Mouse (Mus musculus): ENCODE results near the gene Epo. TPM values are rescaled to one million over a fixed set of nuclear protein-coding genes. Genes with fewer than 3 reads are reported as not detected.

Epo gene
- polyA plus RNA-seq, 1 experiment from 2014 or later: 0.96 TPM

GRCm38 (mm10) chr5:137529221-137529995, 3.6 kb downstream of the Epo start:
- no peak overlapping the region for H3K9ac ChIP-seq
- peak overlapping the region; percentile 99 for H3K4me2 ChIP-seq
- H3K9me3 ChIP-seq (replicated peaks): no peaks in the 10 kb centered on the region
- DNase-seq (no peak), ATAC-seq (ENCODE audit: low read depth) (no peak)
- peaks cover 71% of the 10 kb centered on the region for H3K4me1 ChIP-seq (replicated peaks)
- H3K4me3 ChIP-seq (replicated peaks): peak overlapping the region; percentile 93
- no peaks in the 10 kb centered on the region for H3K27me3 ChIP-seq
- H3K27ac ChIP-seq: no peak overlapping the region
- peaks cover 61% of the 10 kb centered on the region for H3K36me3 ChIP-seq
- WGBS (ENCODE audit: insufficient replicate concordance): 84% methylated on average over 15 of the region's 15 CpGs

DNA sequence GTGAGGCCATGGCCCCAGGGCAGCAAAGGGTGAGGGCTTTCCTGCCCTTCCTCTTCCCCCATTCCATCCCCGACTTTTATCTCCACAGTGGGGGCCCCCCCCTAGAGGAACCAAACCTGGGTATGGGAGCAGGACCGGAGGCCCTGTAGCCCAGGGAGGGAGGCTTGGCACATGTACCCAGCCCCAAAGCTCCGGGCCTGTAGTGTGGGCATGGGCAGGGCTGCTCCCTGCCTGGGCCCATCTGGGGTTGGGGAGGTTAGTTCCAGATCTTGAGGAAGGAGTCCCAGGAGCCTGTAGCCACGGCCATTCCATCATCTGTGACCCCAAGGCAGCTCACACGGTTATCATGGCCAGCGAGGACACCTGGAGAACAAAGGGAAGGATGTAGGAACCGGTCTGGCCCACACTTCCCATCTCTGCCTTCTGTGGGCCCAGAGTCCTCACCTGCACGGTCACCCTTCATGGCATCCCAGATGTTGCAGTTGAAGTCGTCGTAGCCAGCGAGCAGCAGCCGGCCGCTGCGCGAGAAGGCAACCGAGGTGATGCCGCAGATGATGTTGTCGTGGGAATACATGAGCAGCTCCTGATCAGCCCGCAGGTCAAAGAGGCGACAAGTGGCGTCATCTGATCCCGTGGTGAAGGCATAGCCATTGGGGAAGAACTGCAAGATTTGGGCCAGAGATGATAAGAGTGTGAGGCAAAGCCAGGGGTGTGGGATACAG, 4.6 kb downstream of the Epo start:
- Histone ChIP-seq H3K27ac (no peak overlapping the region), H3K9ac (no peak overlapping the region), H3K4me2 (no peak overlapping the region), H3K9me3 (replicated peaks) (no peaks in the 10 kb centered on the region), H3K27me3 (no peaks in the 10 kb centered on the region), H3K4me3 (replicated peaks) (no peak overlapping the region), H3K36me3 (peaks cover 71% of the 10 kb centered on the region), H3K4me1 (replicated peaks) (peaks cover 65% of the 10 kb centered on the region)
- no peak for DNase-seq
- no peak for ATAC-seq (ENCODE audit: low read depth)
- WGBS (ENCODE audit: insufficient replicate concordance): 81% methylated on average over 22 of the region's 22 CpGs

DNA sequence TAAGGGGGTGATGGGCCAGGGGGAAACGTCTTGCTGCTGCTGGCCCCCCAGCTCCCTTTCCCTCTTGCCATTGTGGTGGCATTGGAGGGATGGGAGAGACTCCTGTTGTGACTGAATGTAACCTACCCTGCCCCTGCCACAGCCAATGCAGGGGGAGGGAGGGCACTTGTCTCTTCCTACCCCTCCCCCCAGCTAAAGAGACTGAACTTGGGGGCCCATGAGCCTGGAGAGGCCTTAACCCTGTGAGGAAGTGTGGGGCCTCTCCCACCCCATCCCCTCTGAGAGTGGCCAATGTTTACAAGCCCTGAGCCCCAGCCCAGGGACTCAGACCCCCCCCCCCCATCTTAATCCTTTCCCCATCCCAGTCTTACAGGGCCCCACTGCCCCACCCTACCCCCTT, 5.6 kb downstream of the Epo start:
- no peak for ATAC-seq (ENCODE audit: low read depth)
- Histone ChIP-seq H3K36me3 (peaks cover 81% of the 10 kb centered on the region), H3K4me3 (replicated peaks) (no peak overlapping the region), H3K9me3 (replicated peaks) (no peaks in the 10 kb centered on the region), H3K27ac (no peak overlapping the region; the same call in 1 of the 2 replicates), H3K4me1 (replicated peaks) (peaks cover 70% of the 10 kb centered on the region), H3K4me2 (no peak overlapping the region), H3K27me3 (no peaks in the 10 kb centered on the region), H3K9ac (no peak overlapping the region)
- WGBS (ENCODE audit: insufficient replicate concordance): 38% methylated on average over 1 of the region's 1 CpGs
- DNase-seq: no peak

DNA sequence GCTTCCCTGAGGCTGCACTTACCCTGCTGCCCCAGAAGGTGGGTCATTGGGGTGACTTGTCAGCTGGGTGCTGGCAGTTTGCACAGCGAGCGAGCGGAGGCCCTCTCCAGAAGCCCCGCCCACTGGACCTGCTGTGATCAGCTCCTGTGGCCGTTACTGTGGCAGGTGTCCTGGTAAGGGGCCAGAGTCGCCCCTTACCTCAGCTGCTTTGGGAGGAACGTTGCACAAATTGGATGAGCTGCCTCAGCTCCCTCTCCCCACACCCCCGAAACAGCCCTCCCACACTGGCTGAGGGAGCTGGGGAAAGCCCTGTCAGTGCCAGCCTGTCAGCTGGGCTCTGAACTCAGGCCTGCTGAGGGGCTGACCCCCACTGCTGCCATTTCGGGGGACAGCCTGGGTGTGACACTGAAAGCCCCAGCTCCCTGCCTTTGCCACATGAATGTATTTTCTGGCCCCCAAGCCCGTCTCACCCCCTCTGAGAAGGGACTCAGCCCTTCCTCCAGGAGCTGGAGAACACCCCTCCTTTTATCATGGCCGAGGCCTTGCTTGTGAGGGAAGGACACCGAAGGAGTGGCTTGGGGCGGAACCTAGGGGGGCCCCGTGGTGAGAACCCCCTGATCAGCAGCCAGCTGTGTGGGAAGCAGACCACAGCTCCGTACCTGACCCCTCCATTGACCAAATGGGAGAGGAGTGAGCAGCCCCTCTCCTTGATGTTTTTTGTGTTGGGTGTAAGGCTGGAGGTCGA, 6.7 kb downstream of the Epo start:
- H3K27me3 ChIP-seq: no peaks in the 10 kb centered on the region
- H3K4me1 ChIP-seq (replicated peaks): peaks cover 65% of the 10 kb centered on the region
- H3K36me3 ChIP-seq: peaks cover 92% of the 10 kb centered on the region
- H3K27ac ChIP-seq: peak overlapping the region; percentile 68
- peak overlapping the region; percentile 21; the same call in 1 of the 2 replicates for H3K4me2 ChIP-seq
- 26% methylated on average over 16 of the region's 16 CpGs for WGBS (ENCODE audit: insufficient replicate concordance)
- no peaks in the 10 kb centered on the region for H3K9me3 ChIP-seq (replicated peaks)
- peak overlapping the region; percentile 49; the same call in 1 of the 2 replicates for H3K9ac ChIP-seq
- H3K4me3 ChIP-seq (replicated peaks): no peak overlapping the region
- DNase-seq: no peak
- peak; percentile 37 for ATAC-seq (ENCODE audit: low read depth)

DNA sequence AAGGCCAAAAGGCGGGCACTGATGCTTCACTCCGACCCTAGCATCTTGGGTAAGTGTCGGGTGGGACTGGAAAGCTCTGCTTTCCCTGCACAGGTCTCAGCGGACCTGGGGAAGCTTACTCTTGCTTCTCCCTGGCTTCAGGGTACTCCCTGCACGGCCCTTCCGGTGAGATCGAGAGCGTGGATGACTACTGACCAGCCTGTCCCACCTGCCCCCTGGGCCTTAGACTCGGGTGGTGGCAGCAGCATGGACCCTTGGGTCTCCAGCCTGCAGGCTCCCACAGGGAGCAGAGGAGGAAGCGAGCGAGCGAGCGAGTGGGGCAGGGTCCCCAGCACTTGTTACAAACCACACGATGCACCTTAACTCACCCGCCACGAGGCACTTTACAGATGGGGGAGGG, 7.5 kb downstream of the Epo start:
- Histone ChIP-seq H3K4me1 (replicated peaks) (peaks cover 56% of the 10 kb centered on the region), H3K27ac (no peak overlapping the region), H3K4me3 (replicated peaks) (no peak overlapping the region), H3K9me3 (replicated peaks) (no peaks in the 10 kb centered on the region), H3K27me3 (no peaks in the 10 kb centered on the region), H3K36me3 (peaks cover 99% of the 10 kb centered on the region), H3K4me2 (no peak overlapping the region), H3K9ac (no peak overlapping the region)
- no peak for ATAC-seq (ENCODE audit: low read depth)
- no peak for DNase-seq
- WGBS (ENCODE audit: insufficient replicate concordance): 74% methylated on average over 16 of the region's 16 CpGs

- Histone ChIP-seq H3K36me3 (peaks cover 99% of the 10 kb centered on the region), H3K4me3 (replicated peaks) (no peak overlapping the region), H3K4me2 (no peak overlapping the region), H3K27me3 (no peaks in the 10 kb centered on the region), H3K9ac (no peak overlapping the region), H3K9me3 (replicated peaks) (no peaks in the 10 kb centered on the region), H3K27ac (no peak overlapping the region), H3K4me1 (replicated peaks) (peaks cover 48% of the 10 kb centered on the region)
- DNase-seq: no peak
- ATAC-seq (ENCODE audit: low read depth): no peak
- 83% methylated on average over 13 of the region's 13 CpGs for WGBS (ENCODE audit: insufficient replicate concordance)
Observed at GRCm38 (mm10) chr5:137524671-137525070, 8.4 kb downstream of the Epo start.

- ATAC-seq (ENCODE audit: low read depth) (no peak), DNase-seq (no peak)
- 83% methylated on average over 8 of the region's 8 CpGs for WGBS (ENCODE audit: insufficient replicate concordance)
Observed at GRCm38 (mm10) chr5:137524251-137524515, 8.9 kb downstream of the Epo start.

DNA sequence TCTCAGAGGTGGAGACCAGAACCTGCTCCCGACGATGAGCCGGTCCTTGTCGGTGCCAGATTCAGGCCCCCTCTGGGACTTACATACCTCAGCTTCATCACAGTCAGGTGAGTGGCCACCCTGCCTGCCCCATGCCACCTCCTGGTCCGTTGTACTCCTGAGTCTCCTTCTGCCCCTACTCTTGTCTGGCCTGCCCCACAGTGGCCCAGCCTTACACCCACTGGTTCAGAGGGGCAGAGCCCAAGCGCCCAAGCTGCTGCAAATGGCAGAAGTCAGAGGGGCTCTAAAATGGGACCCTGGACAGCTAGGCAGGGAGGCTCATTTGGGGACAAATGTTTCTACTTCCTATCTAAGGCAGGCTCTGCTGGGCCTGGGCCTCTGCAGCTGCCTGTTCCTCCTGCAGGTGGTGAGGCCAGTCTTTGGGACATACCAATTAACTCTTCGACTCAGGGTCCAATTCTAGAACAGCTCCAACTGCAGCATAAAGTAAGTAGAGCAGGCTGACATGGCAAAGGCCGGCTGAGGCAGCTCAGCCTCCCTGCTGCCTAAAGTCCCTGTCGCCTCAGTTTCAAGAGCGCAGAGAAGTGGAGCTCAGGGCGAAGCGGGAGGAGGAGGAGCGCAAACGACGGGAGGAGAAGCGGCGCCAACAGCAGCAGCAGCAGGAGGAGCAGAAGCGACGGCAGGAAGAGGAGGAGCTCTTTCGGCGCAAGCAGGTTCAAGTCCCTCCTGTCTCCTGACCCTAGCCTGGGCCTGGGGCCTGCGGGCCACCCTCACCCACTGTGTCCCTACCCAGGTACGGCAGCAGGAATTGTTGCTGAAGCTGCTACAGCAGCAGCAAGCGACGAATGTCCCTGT, 9.4 kb downstream of the Epo start:
- H3K4me3 ChIP-seq (replicated peaks): no peak overlapping the region
- no peak overlapping the region for H3K9ac ChIP-seq
- no peak for ATAC-seq (ENCODE audit: low read depth)
- peaks cover 99% of the 10 kb centered on the region for H3K36me3 ChIP-seq
- no peak overlapping the region for H3K4me2 ChIP-seq
- no peak overlapping the region for H3K27ac ChIP-seq
- H3K4me1 ChIP-seq (replicated peaks): peaks cover 42% of the 10 kb centered on the region
- H3K9me3 ChIP-seq (replicated peaks): no peaks in the 10 kb centered on the region
- H3K27me3 ChIP-seq: no peaks in the 10 kb centered on the region
- 86% methylated on average over 25 of the region's 25 CpGs for WGBS (ENCODE audit: insufficient replicate concordance)
- no peak for DNase-seq

More at GRCm38 (mm10) chr5:137524251-137524515, 8.9 kb downstream of the Epo start:
- no peaks in the 10 kb centered on the region for H3K9me3 ChIP-seq (replicated peaks)
- H3K27me3 ChIP-seq: no peaks in the 10 kb centered on the region
- H3K9ac ChIP-seq: no peak overlapping the region
- H3K36me3 ChIP-seq: peaks cover 99% of the 10 kb centered on the region
- no peak overlapping the region for H3K4me2 ChIP-seq
- no peak overlapping the region for H3K27ac ChIP-seq
- H3K4me1 ChIP-seq (replicated peaks): peaks cover 45% of the 10 kb centered on the region
- H3K4me3 ChIP-seq (replicated peaks): no peak overlapping the region

DNA sequence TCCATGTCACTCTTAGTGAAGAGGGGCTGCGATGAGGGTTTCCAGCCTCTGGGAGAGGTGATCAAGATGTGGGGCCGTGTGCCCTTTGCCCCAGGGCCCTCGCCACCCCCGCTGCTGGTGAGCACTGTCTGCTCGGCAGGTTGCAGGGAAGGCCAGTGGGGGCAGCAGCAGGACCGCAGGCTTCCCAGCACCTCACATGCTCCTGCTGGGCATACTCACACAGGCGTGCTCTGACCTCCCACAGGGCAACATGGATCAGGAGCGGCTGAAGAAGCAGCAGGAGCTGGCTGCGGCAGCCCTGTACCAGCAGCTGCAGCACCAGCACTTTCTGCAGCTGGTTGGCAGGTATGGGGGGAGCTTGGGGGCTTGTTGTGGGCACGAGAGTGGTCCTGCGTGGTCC, 10.3 kb downstream of the Epo start:
- Histone ChIP-seq H3K4me1 (replicated peaks) (peaks cover 37% of the 10 kb centered on the region), H3K27ac (peak overlapping the region; percentile 27; the same call in 1 of the 2 replicates), H3K27me3 (no peaks in the 10 kb centered on the region), H3K9ac (no peak overlapping the region), H3K9me3 (replicated peaks) (no peaks in the 10 kb centered on the region), H3K4me3 (replicated peaks) (no peak overlapping the region), H3K36me3 (peaks cover 96% of the 10 kb centered on the region), H3K4me2 (no peak overlapping the region)
- WGBS (ENCODE audit: insufficient replicate concordance): 82% methylated on average over 11 of the region's 11 CpGs
- ATAC-seq (ENCODE audit: low read depth) (no peak), DNase-seq (no peak)

DNA sequence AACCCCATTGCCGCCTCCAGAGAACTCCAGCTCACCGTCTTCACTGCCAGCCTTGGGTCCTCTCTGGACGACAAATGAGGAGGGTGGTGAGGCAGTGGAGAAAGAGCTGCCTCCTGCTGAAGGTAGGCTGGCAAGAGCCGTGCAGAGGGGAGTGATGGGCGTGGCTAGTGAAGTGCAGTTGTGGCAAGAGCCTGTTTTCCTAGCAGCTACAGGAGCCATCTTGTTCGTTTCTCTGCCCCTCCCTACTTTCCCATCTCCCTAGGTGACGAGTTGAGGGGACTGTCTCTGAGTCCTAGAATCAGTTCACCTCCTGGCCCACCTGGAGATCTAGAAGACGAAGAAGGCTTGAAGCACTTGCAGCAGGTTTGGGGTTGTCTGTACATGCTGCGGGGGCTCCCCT, 11.2 kb downstream of the Epo start:
- H3K4me2 ChIP-seq: no peak overlapping the region
- H3K36me3 ChIP-seq: peaks cover 93% of the 10 kb centered on the region
- H3K4me1 ChIP-seq (replicated peaks): peaks cover 37% of the 10 kb centered on the region
- no peaks in the 10 kb centered on the region for H3K9me3 ChIP-seq (replicated peaks)
- 64% methylated on average over 9 of the region's 9 CpGs for WGBS (ENCODE audit: insufficient replicate concordance)
- H3K4me3 ChIP-seq (replicated peaks): no peak overlapping the region
- H3K27ac ChIP-seq: no peak overlapping the region
- no peak overlapping the region for H3K9ac ChIP-seq
- H3K27me3 ChIP-seq: no peaks in the 10 kb centered on the region
- ATAC-seq (ENCODE audit: low read depth) (no peak), DNase-seq (no peak)
